Mouse (Mus musculus): ENCODE measurements around the gene Ralgapa2. TPM values are rescaled to one million over a fixed set of nuclear protein-coding genes. Genes with fewer than 3 reads are reported as not detected.

Ralgapa2 gene
- polyA plus RNA-seq, 1 experiment from 2014 or later = 8.6 TPM

DNA sequence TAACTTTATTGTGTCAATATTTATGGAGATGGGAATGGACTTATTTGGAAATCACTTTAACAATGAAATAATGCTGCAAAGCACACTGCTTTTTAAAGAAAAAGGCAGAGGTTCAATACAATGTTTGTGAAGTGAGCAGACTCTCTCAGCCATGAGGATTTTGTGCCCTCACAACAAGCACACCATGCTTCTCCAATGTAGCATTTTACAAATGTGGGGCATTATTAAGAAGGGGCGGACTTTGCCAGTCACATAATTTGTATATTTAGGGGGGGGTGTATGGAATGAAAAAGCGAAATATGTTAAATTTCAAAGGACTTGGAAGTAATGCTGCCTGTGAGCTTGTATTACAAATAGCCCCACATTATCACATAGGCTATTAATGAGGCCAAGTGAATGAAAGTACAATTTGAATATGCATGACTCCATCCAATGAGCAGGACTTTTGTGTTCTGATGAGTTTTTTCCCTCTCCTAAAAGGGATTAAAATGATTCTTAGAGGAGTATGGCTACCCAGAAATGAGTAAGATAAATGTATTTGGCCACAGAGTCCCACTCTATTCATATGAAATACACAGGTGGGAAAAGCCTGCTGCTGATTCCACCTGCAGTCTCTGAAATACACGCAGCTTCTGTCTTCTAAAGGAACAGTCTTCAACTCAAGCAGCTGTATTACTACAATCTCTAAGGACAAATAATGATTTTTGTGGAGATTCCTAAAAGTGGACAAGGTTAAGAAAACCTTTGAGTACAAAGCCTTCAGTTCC, 187.8 kb downstream of the Ralgapa2 start:
- DNase-seq (ENCODE audit: low spot score) = no peak
- WGBS = 72% methylated on average over 3 of the region's 3 CpGs
- Histone ChIP-seq H3K9me3 (ENCODE audit: control insufficient read depth, low read length) (no peaks in the 10 kb centered on the region), H3K9ac (ENCODE audit: low read length) (peak overlapping the region; percentile 26; the same call in 1 of the 2 replicates), H3K4me1 (ENCODE audit: control insufficient read depth, insufficient read depth, low read length) (peaks cover 14% of the 10 kb centered on the region; the same call in 1 of the 2 replicates), H3K27ac (ENCODE audit: low read depth, low read length) (peak overlapping the region; percentile 72), H3K4me3 (ENCODE audit: low read depth, low read length) (no peak overlapping the region), H3K27me3 (ENCODE audit: control insufficient read depth, insufficient read depth, low read length) (no peaks in the 10 kb centered on the region), H3K4me2 (ENCODE audit: low read depth) (no peak overlapping the region), H3K36me3 (ENCODE audit: control insufficient read depth, insufficient read depth, low read length) (no peaks in the 10 kb centered on the region)
- peak; percentile 32; the same call in 1 of the 2 replicates for ATAC-seq (ENCODE audit: insufficient read depth, low FRiP score, low TSS enrichment)

DNA sequence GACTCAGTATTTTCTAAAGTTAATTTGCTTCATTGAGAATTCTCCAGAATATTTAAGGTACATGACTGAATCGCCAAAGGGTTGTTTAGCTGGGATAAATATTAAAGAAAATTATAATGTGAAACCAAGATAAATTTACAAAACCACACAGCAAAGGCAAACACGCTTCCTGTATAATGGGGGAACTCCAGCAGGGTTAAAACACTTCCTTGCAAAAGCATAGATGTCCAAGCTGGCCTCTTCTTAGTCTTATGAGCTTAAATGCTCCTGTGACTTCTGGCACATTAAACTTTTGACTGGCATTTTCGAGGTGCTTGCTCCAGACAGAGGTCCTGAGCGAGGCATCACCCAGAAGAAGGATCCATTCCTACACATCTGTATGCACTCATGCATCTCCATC, 188.6 kb downstream of the Ralgapa2 start:
- Histone ChIP-seq H3K9me3 (ENCODE audit: control insufficient read depth, low read length) (no peaks in the 10 kb centered on the region), H3K27ac (ENCODE audit: low read depth, low read length) (no peak overlapping the region), H3K9ac (ENCODE audit: low read length) (no peak overlapping the region), H3K27me3 (ENCODE audit: control insufficient read depth, insufficient read depth, low read length) (no peaks in the 10 kb centered on the region), H3K4me1 (ENCODE audit: control insufficient read depth, insufficient read depth, low read length) (peaks cover 14% of the 10 kb centered on the region; the same call in 1 of the 2 replicates), H3K4me3 (ENCODE audit: low read depth, low read length) (no peak overlapping the region), H3K36me3 (ENCODE audit: control insufficient read depth, insufficient read depth, low read length) (no peaks in the 10 kb centered on the region), H3K4me2 (ENCODE audit: low read depth) (no peak overlapping the region)
- DNase-seq (ENCODE audit: low spot score) (no peak), ATAC-seq (ENCODE audit: insufficient read depth, low FRiP score, low TSS enrichment) (no peak)
- WGBS = 85% methylated on average over 4 of the region's 4 CpGs

DNA sequence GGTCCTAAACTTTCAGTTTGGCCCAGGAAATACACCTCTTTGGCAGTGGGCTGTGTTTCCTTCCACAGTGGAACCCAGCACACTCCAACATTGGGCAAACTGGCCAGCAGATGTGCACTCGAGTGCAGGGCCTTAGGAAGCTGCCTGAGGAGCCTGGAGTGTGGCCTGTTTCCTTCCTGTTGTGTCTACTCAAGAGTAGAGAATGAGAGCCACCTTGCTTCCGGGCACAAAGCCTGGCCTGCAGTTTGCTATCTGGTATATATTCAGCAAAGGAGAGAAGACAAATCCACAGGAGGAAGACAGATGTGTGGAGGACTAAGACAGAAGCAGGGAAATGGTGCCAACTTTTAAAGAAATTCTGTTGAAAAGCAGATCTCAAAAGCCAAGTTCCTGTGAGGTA, 189.4 kb downstream of the Ralgapa2 start:
- H3K27me3 ChIP-seq (ENCODE audit: control insufficient read depth, insufficient read depth, low read length) = no peaks in the 10 kb centered on the region
- WGBS = 64% methylated on average over 2 of the region's 2 CpGs
- H3K9ac ChIP-seq (ENCODE audit: low read length) = no peak overlapping the region
- DNase-seq (ENCODE audit: low spot score) = no peak
- H3K4me1 ChIP-seq (ENCODE audit: control insufficient read depth, insufficient read depth, low read length) = peaks cover 14% of the 10 kb centered on the region; the same call in 1 of the 2 replicates
- H3K36me3 ChIP-seq (ENCODE audit: control insufficient read depth, insufficient read depth, low read length) = no peaks in the 10 kb centered on the region
- no peak overlapping the region for H3K4me2 ChIP-seq (ENCODE audit: low read depth)
- no peak for ATAC-seq (ENCODE audit: insufficient read depth, low FRiP score, low TSS enrichment)
- H3K27ac ChIP-seq (ENCODE audit: low read depth, low read length) = no peak overlapping the region
- no peaks in the 10 kb centered on the region for H3K9me3 ChIP-seq (ENCODE audit: control insufficient read depth, low read length)
- no peak overlapping the region for H3K4me3 ChIP-seq (ENCODE audit: low read depth, low read length)

DNA sequence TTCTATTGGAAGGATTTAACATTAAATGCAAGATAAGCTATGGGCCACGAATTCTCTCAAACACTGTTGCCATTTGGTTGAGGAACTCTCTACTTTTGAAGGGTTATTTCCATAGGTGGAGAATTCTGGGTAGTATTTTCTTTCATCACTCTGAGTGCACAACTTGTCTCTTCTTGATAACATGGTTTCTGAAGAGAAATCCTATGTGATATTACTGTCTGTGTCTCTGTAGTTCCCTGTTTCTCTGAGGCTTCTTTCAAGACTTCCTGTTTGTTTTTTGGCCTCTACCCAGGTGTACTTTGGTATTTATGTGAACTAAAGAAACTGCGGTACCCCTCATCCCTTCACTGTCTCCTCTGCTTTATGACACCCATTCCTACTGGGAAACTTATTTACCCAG, 190.1 kb downstream of the Ralgapa2 start:
- no peak overlapping the region for H3K4me2 ChIP-seq (ENCODE audit: low read depth)
- H3K9ac ChIP-seq (ENCODE audit: low read length) = no peak overlapping the region
- WGBS = 92% methylated on average over 2 of the region's 2 CpGs
- H3K27me3 ChIP-seq (ENCODE audit: control insufficient read depth, insufficient read depth, low read length) = no peaks in the 10 kb centered on the region
- no peaks in the 10 kb centered on the region for H3K9me3 ChIP-seq (ENCODE audit: control insufficient read depth, low read length)
- no peak overlapping the region for H3K27ac ChIP-seq (ENCODE audit: low read depth, low read length)
- H3K4me3 ChIP-seq (ENCODE audit: low read depth, low read length) = no peak overlapping the region
- H3K4me1 ChIP-seq (ENCODE audit: control insufficient read depth, insufficient read depth, low read length) = peaks cover 14% of the 10 kb centered on the region; the same call in 1 of the 2 replicates
- no peaks in the 10 kb centered on the region for H3K36me3 ChIP-seq (ENCODE audit: control insufficient read depth, insufficient read depth, low read length)
- ATAC-seq (ENCODE audit: insufficient read depth, low FRiP score, low TSS enrichment) = no peak
- DNase-seq (ENCODE audit: low spot score) = no peak

DNA sequence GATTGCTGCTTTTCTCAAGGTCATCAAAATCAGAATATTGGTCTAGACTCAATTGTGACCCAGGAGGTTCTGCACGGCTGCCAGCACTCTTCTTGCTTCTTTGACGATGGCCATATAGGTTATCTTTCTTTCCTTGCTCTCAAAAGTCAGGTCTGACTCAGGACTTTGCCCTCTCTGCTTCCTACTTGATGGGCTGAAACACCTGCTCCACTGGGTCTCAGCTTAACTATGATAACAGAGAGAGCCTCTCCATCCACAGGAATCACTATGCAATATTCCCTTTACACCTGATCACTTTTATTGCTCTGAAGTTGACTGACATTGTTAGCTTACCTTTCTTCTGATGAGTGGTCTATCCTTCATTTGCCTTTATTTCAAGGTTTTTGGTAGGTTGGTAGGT, 191.5 kb downstream of the Ralgapa2 start:
- ATAC-seq (ENCODE audit: insufficient read depth, low FRiP score, low TSS enrichment) = no peak
- no peak overlapping the region for H3K4me3 ChIP-seq (ENCODE audit: low read depth, low read length)
- H3K4me1 ChIP-seq (ENCODE audit: control insufficient read depth, insufficient read depth, low read length) = peaks cover 12% of the 10 kb centered on the region; the same call in 1 of the 2 replicates
- no peak overlapping the region for H3K27ac ChIP-seq (ENCODE audit: low read depth, low read length)
- no peaks in the 10 kb centered on the region for H3K9me3 ChIP-seq (ENCODE audit: control insufficient read depth, low read length)
- H3K9ac ChIP-seq (ENCODE audit: low read length) = no peak overlapping the region
- H3K27me3 ChIP-seq (ENCODE audit: control insufficient read depth, insufficient read depth, low read length) = no peaks in the 10 kb centered on the region
- H3K4me2 ChIP-seq (ENCODE audit: low read depth) = no peak overlapping the region
- 94% methylated on average over 2 of the region's 2 CpGs for WGBS
- no peak for DNase-seq (ENCODE audit: low spot score)
- H3K36me3 ChIP-seq (ENCODE audit: control insufficient read depth, insufficient read depth, low read length) = no peaks in the 10 kb centered on the region

DNA sequence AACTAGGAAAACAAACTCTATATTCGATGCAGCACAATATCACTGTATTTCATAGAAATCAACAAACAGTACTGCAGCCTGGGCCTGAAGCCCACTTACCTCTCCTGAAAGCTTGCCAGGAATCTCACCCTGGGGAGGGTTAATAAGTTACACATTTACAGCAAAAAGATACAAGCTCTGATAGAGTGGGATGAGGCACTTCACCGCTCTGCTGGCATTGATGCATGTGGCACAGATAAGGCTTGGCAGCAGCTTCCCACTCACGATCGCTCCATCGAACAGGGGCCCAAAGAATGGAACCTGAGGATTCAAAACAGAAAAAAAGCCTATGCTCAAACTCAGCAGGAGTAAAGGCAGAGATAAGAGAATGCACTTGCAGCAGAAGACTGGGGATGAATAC, 197.4 kb downstream of the Ralgapa2 start:
- WGBS = 78% methylated on average over 5 of the region's 5 CpGs

DNA sequence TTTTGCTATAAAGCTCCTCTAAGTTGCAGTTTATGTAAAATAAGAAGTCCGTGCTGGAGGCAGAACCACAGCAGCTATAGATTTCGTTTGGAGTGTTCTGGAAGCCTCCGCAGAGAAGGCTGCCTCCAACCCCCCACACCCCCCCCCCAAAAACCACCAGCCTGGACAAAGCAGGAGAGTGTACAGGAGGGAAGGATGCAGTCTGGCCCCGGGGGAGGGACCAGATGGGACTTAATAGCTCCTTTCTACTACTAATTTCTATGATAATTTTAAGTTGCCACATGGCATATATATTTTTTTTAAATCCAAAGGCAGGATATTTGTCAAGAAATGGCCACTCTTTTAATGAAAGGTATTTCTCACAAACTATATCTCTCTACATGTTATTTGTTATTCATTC, 198.3 kb downstream of the Ralgapa2 start:
- Histone ChIP-seq H3K9ac (ENCODE audit: low read length) (no peak overlapping the region), H3K4me3 (ENCODE audit: low read depth, low read length) (no peak overlapping the region), H3K27me3 (ENCODE audit: control insufficient read depth, insufficient read depth, low read length) (no peaks in the 10 kb centered on the region), H3K36me3 (ENCODE audit: control insufficient read depth, insufficient read depth, low read length) (no peaks in the 10 kb centered on the region), H3K27ac (ENCODE audit: low read depth, low read length) (no peak overlapping the region), H3K9me3 (ENCODE audit: control insufficient read depth, low read length) (no peaks in the 10 kb centered on the region), H3K4me2 (ENCODE audit: low read depth) (no peak overlapping the region), H3K4me1 (ENCODE audit: control insufficient read depth, insufficient read depth, low read length) (no peaks in the 10 kb centered on the region)
- ATAC-seq (ENCODE audit: insufficient read depth, low FRiP score, low TSS enrichment) (no peak), DNase-seq (ENCODE audit: low spot score) (no peak)
- WGBS = 77% methylated on average over 4 of the region's 4 CpGs

More for the DNA sequence above, 197.4 kb downstream of the Ralgapa2 start:
- DNase-seq (ENCODE audit: low spot score) (no peak), ATAC-seq (ENCODE audit: insufficient read depth, low FRiP score, low TSS enrichment) (no peak)
- H3K4me3 ChIP-seq (ENCODE audit: low read depth, low read length) = no peak overlapping the region
- no peaks in the 10 kb centered on the region for H3K4me1 ChIP-seq (ENCODE audit: control insufficient read depth, insufficient read depth, low read length)
- H3K9me3 ChIP-seq (ENCODE audit: control insufficient read depth, low read length) = no peaks in the 10 kb centered on the region
- H3K36me3 ChIP-seq (ENCODE audit: control insufficient read depth, insufficient read depth, low read length) = no peaks in the 10 kb centered on the region
- no peak overlapping the region for H3K9ac ChIP-seq (ENCODE audit: low read length)
- no peak overlapping the region for H3K4me2 ChIP-seq (ENCODE audit: low read depth)
- no peak overlapping the region for H3K27ac ChIP-seq (ENCODE audit: low read depth, low read length)
- no peaks in the 10 kb centered on the region for H3K27me3 ChIP-seq (ENCODE audit: control insufficient read depth, insufficient read depth, low read length)

DNA sequence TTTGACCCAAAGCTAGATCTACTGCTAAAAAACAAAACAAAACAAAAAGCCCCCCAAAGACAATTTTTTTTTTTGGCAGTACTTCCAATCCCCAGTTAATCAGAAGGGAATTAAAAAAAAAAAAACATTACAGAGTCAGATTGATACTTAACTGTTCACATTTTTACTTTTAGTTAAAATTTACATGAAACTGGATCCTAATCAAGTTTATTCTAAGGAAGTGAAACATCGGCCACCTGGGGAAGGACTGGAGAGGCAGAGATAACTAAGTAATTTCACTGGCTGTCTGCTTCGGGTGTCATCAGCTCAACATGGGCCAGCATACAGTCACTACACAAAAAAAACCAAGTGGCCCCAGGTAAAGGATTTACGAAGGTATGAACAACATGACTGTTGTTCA, 201.4 kb downstream of the Ralgapa2 start:
- no peaks in the 10 kb centered on the region for H3K36me3 ChIP-seq (ENCODE audit: control insufficient read depth, insufficient read depth, low read length)
- H3K27me3 ChIP-seq (ENCODE audit: control insufficient read depth, insufficient read depth, low read length) = no peaks in the 10 kb centered on the region
- no peak for DNase-seq (ENCODE audit: low spot score)
- 93% methylated on average over 3 of the region's 3 CpGs for WGBS
- H3K4me2 ChIP-seq (ENCODE audit: low read depth) = no peak overlapping the region
- no peak for ATAC-seq (ENCODE audit: insufficient read depth, low FRiP score, low TSS enrichment)
- no peak overlapping the region for H3K4me3 ChIP-seq (ENCODE audit: low read depth, low read length)
- no peak overlapping the region for H3K27ac ChIP-seq (ENCODE audit: low read depth, low read length)
- no peaks in the 10 kb centered on the region for H3K4me1 ChIP-seq (ENCODE audit: control insufficient read depth, insufficient read depth, low read length)
- H3K9me3 ChIP-seq (ENCODE audit: control insufficient read depth, low read length) = no peaks in the 10 kb centered on the region
- no peak overlapping the region for H3K9ac ChIP-seq (ENCODE audit: low read length)

DNA sequence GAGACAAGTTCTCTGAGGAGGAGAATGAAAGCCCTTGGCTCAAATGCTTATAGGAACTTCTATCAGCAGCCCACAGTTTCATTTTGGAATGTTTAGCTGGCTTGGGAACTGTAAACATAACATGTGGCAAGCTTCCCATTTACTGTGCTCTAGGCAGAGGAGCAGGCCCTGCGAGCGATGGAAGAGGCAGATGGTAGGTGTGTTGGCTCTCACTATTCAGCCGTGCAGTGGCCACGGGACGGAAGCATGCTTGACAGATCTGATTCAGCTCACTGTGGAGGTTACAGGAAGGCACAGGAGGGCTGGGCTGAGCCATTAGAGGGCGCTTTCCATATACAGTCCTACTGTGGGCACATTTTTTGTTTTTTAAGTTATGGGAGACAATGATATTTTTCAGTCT, 201.9 kb downstream of the Ralgapa2 start:
- no peaks in the 10 kb centered on the region for H3K9me3 ChIP-seq (ENCODE audit: control insufficient read depth, low read length)
- H3K27me3 ChIP-seq (ENCODE audit: control insufficient read depth, insufficient read depth, low read length) = no peaks in the 10 kb centered on the region
- no peaks in the 10 kb centered on the region for H3K36me3 ChIP-seq (ENCODE audit: control insufficient read depth, insufficient read depth, low read length)
- H3K4me3 ChIP-seq (ENCODE audit: low read depth, low read length) = no peak overlapping the region
- H3K27ac ChIP-seq (ENCODE audit: low read depth, low read length) = no peak overlapping the region
- DNase-seq (ENCODE audit: low spot score) = no peak
- H3K4me2 ChIP-seq (ENCODE audit: low read depth) = no peak overlapping the region
- no peak for ATAC-seq (ENCODE audit: insufficient read depth, low FRiP score, low TSS enrichment)
- WGBS = 63% methylated on average over 6 of the region's 6 CpGs
- H3K9ac ChIP-seq (ENCODE audit: low read length) = no peak overlapping the region
- H3K4me1 ChIP-seq (ENCODE audit: control insufficient read depth, insufficient read depth, low read length) = no peaks in the 10 kb centered on the region
